Mouse (Mus musculus): ENCODE measurements at regions not wholly inside any gene's neighbourhood (a gene's known extent, or its start where the extent isn't known, plus 50 kb on each side); places are given as distances from the start of the nearest gene placed in this dataset.
A peak's percentile ranks its signal among the peaks of the same experiment; 100 is the strongest.

DNA sequence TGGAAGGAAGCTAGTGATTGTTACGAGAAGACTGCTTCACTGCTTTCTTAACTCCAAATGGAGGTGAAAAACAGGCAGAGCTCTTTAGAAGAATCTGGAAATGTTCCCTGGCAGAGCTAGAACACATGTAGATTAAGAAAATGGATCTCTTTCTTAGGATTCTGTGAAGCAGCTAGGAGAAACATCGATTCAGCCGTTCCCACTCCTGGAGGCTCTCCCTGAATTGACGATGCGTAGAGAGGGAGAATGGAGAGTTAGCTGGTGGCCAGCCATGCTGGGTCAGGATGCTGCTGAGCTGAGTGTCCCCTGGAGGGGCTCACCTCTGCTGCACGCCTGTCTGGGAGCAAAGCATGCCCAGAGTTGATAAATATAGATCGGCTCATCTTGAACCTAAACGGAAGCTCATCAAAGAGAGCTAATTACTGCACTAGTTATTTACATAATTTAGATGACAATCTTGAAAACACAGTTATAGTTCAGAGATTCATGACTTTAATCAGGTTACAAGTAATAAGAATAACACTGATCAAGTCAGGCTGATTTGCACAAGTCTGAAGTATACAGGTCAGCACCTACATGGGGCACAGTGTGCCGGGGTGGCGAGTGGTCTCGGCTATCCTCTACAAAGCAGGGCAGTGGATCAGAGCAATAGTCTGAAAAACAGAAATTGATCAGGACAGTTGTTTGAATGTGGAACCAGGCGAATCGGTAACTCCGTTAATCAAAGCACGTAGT, 273.0 kb downstream of the Rngtt start:
- Histone ChIP-seq H3K9me3 (no peaks in the 10 kb centered on the region), H3K4me1 (peaks cover 11% of the 10 kb centered on the region), H3K36me3 (no peaks in the 10 kb centered on the region), H3K4me3 (no peak overlapping the region), H3K4me2 (no peak overlapping the region), H3K27ac (no peak overlapping the region), H3K27me3 (no peaks in the 10 kb centered on the region), H3K9ac (no peak overlapping the region)
- 76% methylated on average over 15 of the region's 15 CpGs for WGBS
- no peak for ATAC-seq (ENCODE audit: borderline replicate concordance, extremely low read depth, low FRiP score, low TSS enrichment)

DNA sequence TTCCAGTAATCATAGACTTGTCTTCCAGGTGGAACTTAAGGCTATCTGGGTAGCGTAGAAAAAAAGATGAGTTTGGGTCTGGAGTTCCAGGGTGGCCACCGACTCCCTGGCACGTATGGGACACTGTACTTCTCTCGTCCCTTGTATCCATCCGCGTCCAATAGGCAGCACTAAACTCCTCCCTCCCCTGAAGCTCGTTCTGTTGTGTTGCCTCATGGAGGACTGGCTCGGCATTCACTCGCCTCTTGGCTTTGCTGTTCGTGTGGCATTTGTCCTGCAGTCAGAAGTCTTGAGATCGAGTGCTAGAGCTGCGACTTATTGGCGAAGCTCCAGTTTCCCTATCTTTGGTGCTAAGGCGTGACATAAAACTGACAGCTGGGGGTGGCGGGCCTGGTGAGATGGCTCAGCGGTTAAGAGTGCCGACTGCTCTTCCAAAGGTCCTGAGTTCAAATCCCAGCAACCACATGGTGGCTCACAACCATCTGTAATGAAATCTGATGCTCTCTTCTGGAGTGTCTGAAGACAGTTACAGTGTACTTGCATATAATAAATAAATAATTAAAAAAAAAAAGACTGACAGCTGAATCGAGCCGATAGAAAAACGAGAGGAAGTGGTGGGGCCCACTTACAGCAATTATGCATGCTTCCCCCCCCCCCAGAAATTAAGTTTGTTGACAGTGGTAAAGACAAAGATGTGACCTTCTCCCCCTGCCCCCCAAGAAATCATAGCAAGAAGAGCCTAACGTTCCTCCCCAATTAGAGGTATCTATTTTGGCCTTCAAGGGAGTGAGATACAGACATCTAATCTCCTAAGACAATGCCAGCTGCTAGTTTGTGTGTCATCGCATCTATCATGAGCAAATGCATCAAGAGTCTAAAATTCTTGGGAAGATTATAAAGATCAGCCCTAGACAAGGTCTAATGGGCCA, 274.1 kb downstream of the Rngtt start:
- H3K4me1 ChIP-seq: peaks cover 14% of the 10 kb centered on the region
- H3K9ac ChIP-seq: no peak overlapping the region
- no peaks in the 10 kb centered on the region for H3K27me3 ChIP-seq
- 66% methylated on average over 22 of the region's 22 CpGs for WGBS
- H3K9me3 ChIP-seq: no peaks in the 10 kb centered on the region
- no peak overlapping the region for H3K4me2 ChIP-seq
- no peak overlapping the region for H3K4me3 ChIP-seq
- ATAC-seq (ENCODE audit: borderline replicate concordance, extremely low read depth, low FRiP score, low TSS enrichment): peak; percentile 21; the same call in 1 of the 2 replicates
- H3K36me3 ChIP-seq: no peaks in the 10 kb centered on the region
- no peak overlapping the region for H3K27ac ChIP-seq

DNA sequence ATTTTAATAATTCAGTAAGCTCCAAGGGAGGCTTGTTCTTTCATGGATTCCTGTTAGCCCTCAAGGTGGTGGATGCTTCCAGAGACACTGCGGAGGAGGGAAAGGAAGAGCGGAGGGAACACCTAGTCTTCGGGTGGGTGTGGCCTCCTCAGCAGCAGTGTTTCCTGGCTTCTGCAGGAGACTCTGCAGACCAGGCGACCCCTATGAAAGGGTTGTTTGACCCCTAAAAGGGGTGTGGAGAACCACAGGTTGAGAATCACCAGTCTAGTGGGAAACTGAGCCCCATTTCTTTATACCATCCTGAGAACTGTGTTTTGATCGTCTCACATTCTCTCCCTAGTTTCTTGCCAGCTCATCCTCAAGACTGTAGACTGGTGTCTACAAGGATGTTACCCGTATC, 275.7 kb downstream of the Rngtt start:
- Histone ChIP-seq H3K9me3 (no peaks in the 10 kb centered on the region), H3K4me1 (peaks cover 15% of the 10 kb centered on the region), H3K4me2 (no peak overlapping the region), H3K9ac (no peak overlapping the region), H3K27me3 (no peaks in the 10 kb centered on the region), H3K27ac (no peak overlapping the region), H3K4me3 (no peak overlapping the region), H3K36me3 (no peaks in the 10 kb centered on the region)
- 76% methylated on average over 6 of the region's 6 CpGs for WGBS
- no peak for ATAC-seq (ENCODE audit: borderline replicate concordance, extremely low read depth, low FRiP score, low TSS enrichment)

DNA sequence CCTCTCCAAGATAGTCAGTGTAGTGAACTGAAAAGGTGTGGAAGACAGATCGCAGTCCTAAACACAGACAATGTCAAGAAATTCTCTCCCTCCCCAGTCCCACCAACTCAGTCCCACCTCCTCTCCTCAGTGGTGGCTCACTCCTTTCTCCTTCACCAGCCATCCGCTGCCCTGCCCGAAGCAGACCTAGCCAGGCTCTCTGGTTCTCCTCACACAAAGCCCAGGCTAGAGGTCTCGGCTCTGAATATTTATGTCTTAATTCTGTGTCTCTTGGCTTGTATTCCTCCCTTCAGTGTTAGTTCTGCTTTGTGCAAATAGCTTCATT, 276.1 kb downstream of the Rngtt start:
- WGBS: 47% methylated on average over 4 of the region's 4 CpGs
- Histone ChIP-seq H3K4me2 (peak overlapping the region; percentile 52; the same call in 1 of the 2 replicates), H3K27me3 (no peaks in the 10 kb centered on the region), H3K4me1 (peaks cover 15% of the 10 kb centered on the region), H3K9me3 (no peaks in the 10 kb centered on the region), H3K4me3 (no peak overlapping the region), H3K9ac (no peak overlapping the region), H3K36me3 (no peaks in the 10 kb centered on the region), H3K27ac (peak overlapping the region; percentile 22; the same call in 1 of the 2 replicates)
- no peak; the same call in 1 of the 2 replicates for ATAC-seq (ENCODE audit: borderline replicate concordance, extremely low read depth, low FRiP score, low TSS enrichment)

DNA sequence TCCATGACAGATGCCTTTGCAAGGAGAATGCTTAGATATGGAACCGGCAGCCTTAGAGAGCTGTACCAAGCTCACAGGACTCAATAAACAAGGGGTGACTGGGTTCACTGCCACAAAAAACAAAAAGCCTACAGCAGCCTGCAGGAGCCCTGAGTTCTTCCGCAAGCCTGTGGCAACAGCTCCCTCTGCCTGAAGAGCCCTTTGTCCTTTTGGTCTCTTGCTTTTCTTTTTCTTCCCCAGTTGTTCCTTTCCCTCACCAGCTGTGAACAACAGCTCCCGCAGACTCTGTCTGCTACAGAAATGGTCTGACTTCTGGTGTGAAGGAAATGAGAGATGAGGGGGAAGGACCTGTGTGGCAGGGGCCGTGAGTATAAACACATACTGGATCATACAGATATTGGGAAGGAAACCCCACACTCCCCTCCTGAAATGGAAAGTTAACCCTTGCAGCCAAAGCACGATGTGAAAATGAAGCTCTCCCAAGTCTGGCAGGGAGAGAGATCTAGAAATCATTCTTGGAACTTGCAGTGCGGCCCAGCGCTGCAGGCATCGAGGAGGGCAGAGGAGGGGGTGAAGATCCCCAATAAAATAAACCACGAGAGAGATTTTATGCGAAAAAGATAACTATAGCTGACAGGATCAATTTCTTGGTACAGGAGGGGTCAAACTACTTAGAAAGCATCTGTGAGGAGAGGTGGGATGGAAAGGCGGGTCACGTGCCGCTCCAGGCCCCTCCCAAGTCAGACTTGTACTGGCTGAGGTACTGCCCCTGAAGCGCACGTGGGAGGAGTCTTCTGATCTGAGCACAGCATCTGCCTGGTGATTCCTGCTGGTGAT, 276.7 kb downstream of the Rngtt start:
- ATAC-seq (ENCODE audit: borderline replicate concordance, extremely low read depth, low FRiP score, low TSS enrichment): peak; percentile 61; the same call in 1 of the 2 replicates

DNA sequence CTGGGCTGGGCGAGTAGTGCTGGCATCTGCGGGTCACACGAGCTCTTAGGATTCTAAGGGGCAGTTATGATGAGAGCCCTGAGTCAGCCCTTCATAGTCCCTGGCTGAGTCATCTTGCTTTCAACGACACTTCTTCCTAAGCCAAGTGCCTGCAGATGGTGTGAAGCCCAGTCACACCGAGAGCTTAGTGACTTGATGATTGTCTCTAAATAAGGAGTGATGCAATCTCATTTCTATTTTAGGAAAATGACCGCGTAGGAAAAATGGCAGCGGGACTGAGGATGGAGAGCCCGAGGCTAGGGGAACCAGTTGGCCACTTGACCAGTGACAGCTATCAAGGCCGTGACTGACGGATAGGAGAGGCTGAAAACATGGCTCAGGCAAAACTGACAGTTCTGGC, 277.6 kb downstream of the Rngtt start:
- H3K4me2 ChIP-seq: peak overlapping the region; percentile 52; the same call in 1 of the 2 replicates
- no peaks in the 10 kb centered on the region for H3K9me3 ChIP-seq
- 48% methylated on average over 11 of the region's 11 CpGs for WGBS
- H3K27me3 ChIP-seq: no peaks in the 10 kb centered on the region
- H3K4me1 ChIP-seq: peaks cover 15% of the 10 kb centered on the region
- ATAC-seq (ENCODE audit: borderline replicate concordance, extremely low read depth, low FRiP score, low TSS enrichment): no peak
- no peaks in the 10 kb centered on the region for H3K36me3 ChIP-seq
- H3K27ac ChIP-seq: no peak overlapping the region
- no peak overlapping the region for H3K9ac ChIP-seq
- no peak overlapping the region for H3K4me3 ChIP-seq

More for the DNA sequence above, 276.7 kb downstream of the Rngtt start:
- H3K9me3 ChIP-seq: no peaks in the 10 kb centered on the region
- H3K4me2 ChIP-seq: peak overlapping the region; percentile 52
- H3K4me3 ChIP-seq: peak overlapping the region; percentile 18
- 7% methylated on average over 15 of the region's 15 CpGs for WGBS
- H3K4me1 ChIP-seq: peaks cover 15% of the 10 kb centered on the region
- H3K27ac ChIP-seq: peak overlapping the region; percentile 22
- H3K27me3 ChIP-seq: no peaks in the 10 kb centered on the region
- no peaks in the 10 kb centered on the region for H3K36me3 ChIP-seq
- H3K9ac ChIP-seq: 0 out of 2 replicates have a peak overlapping the region, but pooled peaks have one; percentile 3

DNA sequence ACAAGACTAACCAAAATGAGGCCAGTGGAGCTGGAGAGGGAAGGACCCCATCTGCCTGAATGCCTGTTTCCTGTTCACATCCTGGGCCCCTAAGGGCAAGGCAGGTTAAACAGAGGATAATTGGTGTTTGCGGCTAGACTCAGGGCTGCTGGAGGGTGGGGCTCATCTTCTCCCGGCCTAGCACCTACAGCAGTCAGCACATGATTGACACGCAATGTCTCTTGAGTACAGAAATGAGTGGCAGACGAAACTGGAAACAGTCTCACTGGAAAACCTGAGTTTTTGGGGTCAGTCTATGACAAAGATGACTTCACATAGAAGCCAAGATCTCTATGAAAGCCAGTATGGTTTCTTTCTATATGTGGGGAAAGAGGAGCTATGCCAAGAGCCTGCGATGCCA, 278.0 kb downstream of the Rngtt start:
- WGBS: 82% methylated on average over 5 of the region's 5 CpGs
- H3K36me3 ChIP-seq: no peaks in the 10 kb centered on the region
- ATAC-seq (ENCODE audit: borderline replicate concordance, extremely low read depth, low FRiP score, low TSS enrichment): no peak
- H3K9ac ChIP-seq: no peak overlapping the region
- no peaks in the 10 kb centered on the region for H3K9me3 ChIP-seq
- no peak overlapping the region for H3K27ac ChIP-seq
- no peaks in the 10 kb centered on the region for H3K27me3 ChIP-seq
- H3K4me2 ChIP-seq: no peak overlapping the region
- H3K4me1 ChIP-seq: peaks cover 15% of the 10 kb centered on the region
- no peak overlapping the region for H3K4me3 ChIP-seq

DNA sequence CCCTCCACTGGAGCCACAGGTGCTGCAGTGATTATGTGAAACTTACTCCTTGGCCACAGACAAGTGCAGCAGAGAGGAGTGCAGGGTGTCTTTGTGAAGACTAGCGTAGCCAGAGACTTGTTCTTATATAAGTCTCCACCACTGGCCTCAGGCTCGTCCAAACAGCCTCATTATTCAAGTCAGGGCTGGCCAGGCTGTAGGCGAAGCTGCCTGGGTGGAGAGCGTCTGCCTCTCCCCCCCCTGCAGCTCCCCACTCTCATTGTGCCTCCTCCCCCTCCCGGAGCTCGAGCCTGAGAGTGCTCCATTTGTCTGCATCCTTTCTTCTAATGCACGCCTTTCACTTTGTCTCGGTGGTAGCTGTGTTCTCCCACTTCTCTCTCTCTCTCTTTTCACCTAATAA, 279.1 kb downstream of the Rngtt start:
- H3K4me2 ChIP-seq: no peak overlapping the region
- H3K4me3 ChIP-seq: no peak overlapping the region
- no peak for ATAC-seq (ENCODE audit: borderline replicate concordance, extremely low read depth, low FRiP score, low TSS enrichment)
- H3K27ac ChIP-seq: no peak overlapping the region
- 11% methylated on average over 8 of the region's 8 CpGs for WGBS
- no peaks in the 10 kb centered on the region for H3K36me3 ChIP-seq
- H3K9ac ChIP-seq: no peak overlapping the region
- no peaks in the 10 kb centered on the region for H3K9me3 ChIP-seq
- H3K27me3 ChIP-seq: no peaks in the 10 kb centered on the region
- peaks cover 15% of the 10 kb centered on the region for H3K4me1 ChIP-seq

DNA sequence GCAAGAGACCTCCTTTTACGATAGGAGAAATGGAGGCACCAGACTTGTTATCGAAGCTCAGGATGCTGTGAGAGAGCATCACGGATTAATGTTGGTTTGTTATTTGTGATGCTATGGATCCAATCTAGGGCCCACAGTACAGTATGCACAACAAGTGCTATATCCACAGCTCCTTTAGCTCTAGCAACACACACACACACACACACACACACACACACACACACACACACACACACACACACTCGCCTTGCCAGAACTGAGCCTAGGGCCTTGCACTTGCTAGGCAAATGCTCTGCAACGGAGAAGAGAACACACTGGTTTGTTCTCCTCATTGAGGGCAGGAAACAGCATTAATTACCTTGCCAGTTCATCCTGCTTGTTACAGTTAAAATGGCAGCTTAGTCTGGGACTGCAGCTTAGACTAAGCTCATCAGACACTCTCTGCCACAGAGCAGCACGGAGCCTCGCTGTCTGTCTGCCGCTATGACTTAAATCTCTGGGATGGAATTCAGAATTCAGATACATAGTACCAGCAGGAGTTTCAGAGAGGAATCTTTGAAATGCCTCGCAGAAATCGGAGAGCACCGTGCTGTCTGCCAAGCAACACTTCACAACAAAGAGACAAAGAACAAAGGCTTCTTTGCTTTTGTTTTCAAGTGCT, 285.0 kb downstream of the Rngtt start:
- 56% methylated on average over 11 of the region's 11 CpGs for WGBS
- Histone ChIP-seq H3K9ac (no peak overlapping the region), H3K9me3 (no peaks in the 10 kb centered on the region), H3K4me1 (no peaks in the 10 kb centered on the region), H3K36me3 (no peaks in the 10 kb centered on the region), H3K4me2 (no peak overlapping the region), H3K27ac (no peak overlapping the region), H3K4me3 (no peak overlapping the region), H3K27me3 (no peaks in the 10 kb centered on the region)
- no peak for ATAC-seq (ENCODE audit: borderline replicate concordance, extremely low read depth, low FRiP score, low TSS enrichment)

DNA sequence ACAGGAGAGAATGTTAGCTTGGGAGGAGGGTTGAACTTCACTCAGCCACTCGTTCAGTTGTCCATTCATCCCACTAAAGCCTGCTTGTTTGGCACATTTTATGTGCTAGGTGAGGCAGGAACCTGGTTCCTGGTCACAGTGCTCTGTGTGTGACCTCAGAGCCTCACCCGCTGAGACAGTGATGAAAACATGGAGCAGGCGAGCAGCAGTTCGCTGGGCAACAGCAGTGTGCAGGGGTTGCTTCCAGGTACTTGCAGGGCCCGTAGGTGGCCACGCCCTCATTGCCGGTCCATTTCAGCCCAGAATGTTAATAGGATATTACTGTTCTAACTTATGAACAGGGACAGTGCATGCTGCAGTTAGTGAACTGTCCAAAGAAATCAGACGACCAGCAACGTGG, 285.7 kb downstream of the Rngtt start:
- H3K4me2 ChIP-seq: no peak overlapping the region
- H3K4me3 ChIP-seq: no peak overlapping the region
- H3K27me3 ChIP-seq: no peaks in the 10 kb centered on the region
- no peak for ATAC-seq (ENCODE audit: borderline replicate concordance, extremely low read depth, low FRiP score, low TSS enrichment)
- WGBS: 68% methylated on average over 9 of the region's 9 CpGs
- 0 out of 2 replicates have a peak, but pooled peaks cover 2% of the 10 kb centered on the region for H3K4me1 ChIP-seq
- no peak overlapping the region for H3K27ac ChIP-seq
- no peak overlapping the region for H3K9ac ChIP-seq
- H3K36me3 ChIP-seq: no peaks in the 10 kb centered on the region
- H3K9me3 ChIP-seq: no peaks in the 10 kb centered on the region

DNA sequence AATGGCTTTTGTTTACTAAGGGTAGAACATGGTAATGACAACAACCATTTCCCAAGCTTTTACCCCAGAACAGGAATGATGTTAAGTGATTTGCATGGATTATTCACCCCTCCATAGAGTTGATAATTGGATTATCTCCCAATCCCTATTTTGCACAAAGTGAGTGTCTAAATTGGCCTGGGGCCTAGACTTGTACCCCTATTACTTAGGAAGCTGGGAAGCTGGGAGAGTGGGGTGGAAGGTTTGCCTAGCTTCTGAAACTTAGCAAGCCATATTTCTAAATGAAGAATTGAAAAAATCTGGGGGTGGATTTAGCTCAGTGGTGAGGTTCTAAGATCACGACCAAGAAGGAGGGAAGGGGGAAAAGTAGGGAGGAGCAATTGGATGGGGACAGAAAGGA, 289.9 kb downstream of the Rngtt start:
- no peak overlapping the region for H3K27ac ChIP-seq
- no peak overlapping the region for H3K9ac ChIP-seq
- no peaks in the 10 kb centered on the region for H3K9me3 ChIP-seq
- no peaks in the 10 kb centered on the region for H3K36me3 ChIP-seq
- H3K27me3 ChIP-seq: no peaks in the 10 kb centered on the region
- H3K4me1 ChIP-seq: peaks cover 9% of the 10 kb centered on the region; the same call in 1 of the 2 replicates
- H3K4me2 ChIP-seq: no peak overlapping the region
- no peak overlapping the region for H3K4me3 ChIP-seq
- no peak for ATAC-seq (ENCODE audit: borderline replicate concordance, extremely low read depth, low FRiP score, low TSS enrichment)
- WGBS: 59% methylated on average over 1 of the region's 1 CpGs

All from lung, embryonic 15.5 days (tissue).